Mouse (Mus musculus) forebrain, embryonic 10.5 days (tissue): Measurements from ENCODE around the gene Fam210b. TPM values are rescaled to one million over a fixed set of nuclear protein-coding genes. Genes with fewer than 3 reads are reported as not detected.

Experiments used
- DNase-seq: peaks from one replicate; pipeline ENCODE4 v3.0.0-alpha.2; 2017; ENCODE audit warnings: low spot score; ENCODE audit errors: extremely low spot score
- H3K27ac ChIP-seq: fragments of 300-500 bp; sonication (generic); 2 replicates; pipeline ENCODE4 v1.5.1; 2016; ENCODE audit warnings: mild to moderate bottlenecking
- H3K27me3 ChIP-seq: fragments of 300-500 bp; sonication (generic); 2 replicates; pipeline ENCODE4 v1.6.1; 2016; ENCODE audit warnings: mild to moderate bottlenecking; ENCODE audit not compliant: poor library complexity, severe bottlenecking
- H3K36me3 ChIP-seq: fragments of 300-500 bp; sonication (generic); replicated peaks from 2 replicates; pipeline ENCODE4 v1.6.1; 2016; ENCODE audit warnings: mild to moderate bottlenecking, moderate library complexity
- H3K4me1 ChIP-seq: fragments of 300-500 bp; sonication (generic); 2 replicates; pipeline ENCODE4 v1.6.1; 2016
- H3K4me3 ChIP-seq: fragments of 300-500 bp; sonication (generic); 2 replicates; pipeline ENCODE4 v1.5.1; 2016; ENCODE audit warnings: mild to moderate bottlenecking, moderate library complexity
- H3K9me3 ChIP-seq: fragments of 300-500 bp; sonication (generic); 2 replicates; pipeline ENCODE4 v1.6.1; 2016; ENCODE audit warnings: mild to moderate bottlenecking, moderate library complexity
- WGBS: fragments of 180-500 bp; shearing (Covaris S2); methylation state at CpG from one replicate; pipeline ENCODE4 v1.1.7; 2016; 5-methylcytosine and 5-hydroxymethylcytosine counted together
- polyA plus RNA-seq: library from polyadenylated mRNA; unstranded; fragments of >200 nt; fragmentation: Nextera tagmentation; extraction: Ambion mirVana; gene quantifications from 2 replicates; pipeline ENCODE4 v1.2.1, GENCODE M21; 2016

Gene Fam210b
- polyA plus RNA-seq, 1 experiment from 2014 or later, result 16.6 TPM

GRCm38 (mm10) chr2:172355833-172356232 is 10.5 kb downstream of the Fam210b start:
- WGBS, result 92% methylated on average over 5 of the region's 5 CpGs
- H3K27ac ChIP-seq, result no peak overlapping the region
- peaks cover 81% of the 10 kb centered on the region for H3K36me3 ChIP-seq
- H3K9me3 ChIP-seq, result no peaks in the 10 kb centered on the region
- no peak overlapping the region for H3K4me3 ChIP-seq
- peaks cover 24% of the 10 kb centered on the region for H3K4me1 ChIP-seq
- no peaks in the 10 kb centered on the region for H3K27me3 ChIP-seq
- DNase-seq, result no peak

- Histone ChIP-seq H3K27ac (no peak overlapping the region), H3K36me3 (peaks cover 100% of the 10 kb centered on the region), H3K4me1 (peaks cover 18% of the 10 kb centered on the region), H3K4me3 (no peak overlapping the region), H3K9me3 (no peaks in the 10 kb centered on the region), H3K27me3 (no peaks in the 10 kb centered on the region)
- 87% methylated on average over 7 of the region's 7 CpGs for WGBS
- DNase-seq, result no peak
Measured at GRCm38 (mm10) chr2:172363176-172363575, 17.8 kb downstream of the Fam210b start.

- Histone ChIP-seq H3K27me3 (no peaks in the 10 kb centered on the region), H3K36me3 (peaks cover 67% of the 10 kb centered on the region), H3K4me1 (peaks cover 44% of the 10 kb centered on the region), H3K27ac (peak within 1 kb of the TSS; percentile 99), H3K4me3 (peak within 1 kb of the TSS; percentile 96), H3K9me3 (no peaks in the 10 kb centered on the region)
- peak; percentile 96 for DNase-seq
- under 1% methylated on average over 66 of the region's 66 CpGs for WGBS
Measured at GRCm38 (mm10) chr2:172370411-172371223, 25.3 kb downstream of the Fam210b start, which contains the start of the genes Aurka and Cstf1. TSS of gene Aurka (minus strand) at chr2:172370535. TSS of gene Cstf1 (plus strand) at chr2:172370681.

- Histone ChIP-seq H3K9me3 (no peaks in the 10 kb centered on the region), H3K27ac (peak overlapping the region; percentile 99), H3K4me3 (peak overlapping the region; percentile 96), H3K36me3 (peaks cover 67% of the 10 kb centered on the region), H3K4me1 (peaks cover 44% of the 10 kb centered on the region), H3K27me3 (no peaks in the 10 kb centered on the region)
- no peak for DNase-seq
- under 1% methylated on average over 11 of the region's 11 CpGs for WGBS
Measured at GRCm38 (mm10) chr2:172371258-172371657, 25.9 kb downstream of the Fam210b start.

- Histone ChIP-seq H3K4me3 (no peak overlapping the region), H3K9me3 (no peaks in the 10 kb centered on the region), H3K4me1 (peaks cover 6% of the 10 kb centered on the region), H3K36me3 (peaks cover 92% of the 10 kb centered on the region), H3K27ac (no peak overlapping the region), H3K27me3 (no peaks in the 10 kb centered on the region)
- DNase-seq, result no peak
- whole genome bisulfite sequencing, result 88% methylated on average over 4 of the region's 4 CpGs
Measured at GRCm38 (mm10) chr2:172376551-172376950, 31.2 kb downstream of the Fam210b start.

- no peaks in the 10 kb centered on the region for H3K27me3 ChIP-seq
- DNase-seq, result no peak
- H3K27ac ChIP-seq, result no peak overlapping the region
- no peak overlapping the region for H3K4me3 ChIP-seq
- H3K36me3 ChIP-seq, result peaks cover 97% of the 10 kb centered on the region
- no peaks in the 10 kb centered on the region for H3K9me3 ChIP-seq
- H3K4me1 ChIP-seq, result peaks cover 1% of the 10 kb centered on the region
- 67% methylated on average over 5 of the region's 5 CpGs for WGBS
Measured at GRCm38 (mm10) chr2:172376999-172377515, 31.7 kb downstream of the Fam210b start.

GRCm38 (mm10) chr2:172378332-172378731 is 33.0 kb downstream of the Fam210b start:
- DNase-seq, result no peak
- Histone ChIP-seq H3K4me1 (no peaks in the 10 kb centered on the region), H3K36me3 (peaks cover 100% of the 10 kb centered on the region)

GRCm38 (mm10) chr2:172380513-172380912 is 35.1 kb downstream of the Fam210b start:
- no peaks in the 10 kb centered on the region for H3K27me3 ChIP-seq
- no peak for DNase-seq
- peaks cover 83% of the 10 kb centered on the region for H3K36me3 ChIP-seq
- 97% methylated on average over 17 of the region's 17 CpGs for WGBS
- H3K9me3 ChIP-seq, result no peaks in the 10 kb centered on the region
- H3K4me3 ChIP-seq, result no peak overlapping the region
- H3K27ac ChIP-seq, result no peak overlapping the region
- H3K4me1 ChIP-seq, result no peaks in the 10 kb centered on the region

More at GRCm38 (mm10) chr2:172378332-172378731, 33.0 kb downstream of the Fam210b start:
- Histone ChIP-seq H3K9me3 (no peaks in the 10 kb centered on the region), H3K27ac (no peak overlapping the region), H3K27me3 (no peaks in the 10 kb centered on the region), H3K4me3 (no peak overlapping the region)
- WGBS, result 80% methylated on average over 7 of the region's 7 CpGs

GRCm38 (mm10) chr2:172381341-172381740 is 36.0 kb downstream of the Fam210b start:
- Histone ChIP-seq H3K4me3 (no peak overlapping the region), H3K4me1 (no peaks in the 10 kb centered on the region), H3K27me3 (no peaks in the 10 kb centered on the region), H3K36me3 (peaks cover 75% of the 10 kb centered on the region), H3K9me3 (no peaks in the 10 kb centered on the region), H3K27ac (no peak overlapping the region)
- DNase-seq, result no peak
- 95% methylated on average over 11 of the region's 11 CpGs for WGBS

GRCm38 (mm10) chr2:172381898-172382297 is 36.5 kb downstream of the Fam210b start:
- WGBS, result 95% methylated on average over 12 of the region's 12 CpGs
- Histone ChIP-seq H3K27ac (no peak overlapping the region), H3K4me1 (no peaks in the 10 kb centered on the region), H3K4me3 (no peak overlapping the region), H3K36me3 (peaks cover 69% of the 10 kb centered on the region), H3K27me3 (no peaks in the 10 kb centered on the region), H3K9me3 (no peaks in the 10 kb centered on the region)
- DNase-seq, result no peak

GRCm38 (mm10) chr2:172384715-172385114 is 39.4 kb downstream of the Fam210b start:
- Histone ChIP-seq H3K4me1 (no peaks in the 10 kb centered on the region), H3K27me3 (no peaks in the 10 kb centered on the region), H3K36me3 (peaks cover 41% of the 10 kb centered on the region), H3K27ac (no peak overlapping the region), H3K4me3 (no peak overlapping the region), H3K9me3 (no peaks in the 10 kb centered on the region)
- WGBS, result 94% methylated on average over 3 of the region's 3 CpGs
- no peak for DNase-seq

- 51% methylated on average over 6 of the region's 6 CpGs for WGBS
- no peak overlapping the region for H3K27ac ChIP-seq
- no peak for DNase-seq
- 0 out of 2 replicates have a peak, but pooled peaks cover 3% of the 10 kb centered on the region for H3K4me1 ChIP-seq
- H3K9me3 ChIP-seq, result no peaks in the 10 kb centered on the region
- no peaks in the 10 kb centered on the region for H3K36me3 ChIP-seq
- H3K27me3 ChIP-seq, result no peaks in the 10 kb centered on the region
- no peak overlapping the region for H3K4me3 ChIP-seq
Measured at GRCm38 (mm10) chr2:172390341-172390740, 45.0 kb downstream of the Fam210b start.

- no peaks in the 10 kb centered on the region for H3K27me3 ChIP-seq
- H3K36me3 ChIP-seq, result no peaks in the 10 kb centered on the region
- 80% methylated on average over 10 of the region's 10 CpGs for WGBS
- H3K4me3 ChIP-seq, result no peak overlapping the region
- no peaks in the 10 kb centered on the region for H3K9me3 ChIP-seq
- H3K27ac ChIP-seq, result no peak overlapping the region
- H3K4me1 ChIP-seq, result peaks cover 11% of the 10 kb centered on the region
- no peak for DNase-seq
Measured at GRCm38 (mm10) chr2:172392041-172392521, 46.7 kb downstream of the Fam210b start.
